Mouse (Mus musculus): Measurements from ENCODE around the gene Oas3.
"Not testable (repeated sequence)": the region's sequence is repeated elsewhere in the genome, so short reads cannot be mapped to it uniquely, and the experiment has no call there.

The Oas3 gene

GRCm38 (mm10) chr5:120777478-120777877, at the start of gene Oas3:
Oas3 (minus strand) TSS chr5:120777661.
- DNase-seq (ENCODE audit: low spot score): no peak

GRCm38 (mm10) chr5:120818999-120819398, 41.5 kb upstream of the Oas3 start:
- no peak for DNase-seq (ENCODE audit: low spot score)

- DNase-seq (ENCODE audit: low spot score): no peak
These were observed 38.5 kb upstream of the Oas3 start for GRCm38 (mm10) chr5:120815949-120816348.

GRCm38 (mm10) chr5:120813023-120813422, 35.6 kb upstream of the Oas3 start:
- no peak for DNase-seq (ENCODE audit: low spot score)

GRCm38 (mm10) chr5:120811951-120812819, 34.7 kb upstream of the Oas3 start, which contains the start of gene Oas1c:
Oas1c (minus strand) TSS chr5:120812514.
- no peak for DNase-seq (ENCODE audit: low spot score)

GRCm38 (mm10) chr5:120809171-120809570, 31.7 kb upstream of the Oas3 start:
- no peak for DNase-seq (ENCODE audit: low spot score)

- no peak for DNase-seq (ENCODE audit: low spot score)
These were observed 29.0 kb upstream of the Oas3 start for GRCm38 (mm10) chr5:120806458-120806857.

- no peak for DNase-seq (ENCODE audit: low spot score)
These were observed 26.1 kb upstream of the Oas3 start for GRCm38 (mm10) chr5:120803596-120803995.

- not testable (repeated sequence) for DNase-seq (ENCODE audit: low spot score)
These were observed 21.5 kb upstream of the Oas3 start for GRCm38 (mm10) chr5:120798943-120799342.

- DNase-seq (ENCODE audit: low spot score): not testable (repeated sequence)
These were observed 20.7 kb upstream of the Oas3 start for GRCm38 (mm10) chr5:120798147-120798546.

GRCm38 (mm10) chr5:120795480-120796034, 18.1 kb upstream of the Oas3 start, which contains the start of gene Oas1e:
Oas1e (minus strand) TSS chr5:120795530.
- not testable (repeated sequence) for DNase-seq (ENCODE audit: low spot score)

GRCm38 (mm10) chr5:120793043-120793442, 15.6 kb upstream of the Oas3 start:
- no peak for DNase-seq (ENCODE audit: low spot score)

- no peak for DNase-seq (ENCODE audit: low spot score)
These were observed 9.6 kb upstream of the Oas3 start for GRCm38 (mm10) chr5:120787042-120787441.

GRCm38 (mm10) chr5:120782446-120782845, 5.0 kb upstream of the Oas3 start:
- no peak for DNase-seq (ENCODE audit: low spot score)

- no peak for DNase-seq (ENCODE audit: low spot score)
These were observed 4.2 kb upstream of the Oas3 start for GRCm38 (mm10) chr5:120781646-120782045.

- DNase-seq (ENCODE audit: low spot score): no peak
These were observed 2.5 kb upstream of the Oas3 start for GRCm38 (mm10) chr5:120779922-120780321.

GRCm38 (mm10) chr5:120778941-120779340, 1.5 kb upstream of the Oas3 start:
- DNase-seq (ENCODE audit: low spot score): no peak

GRCm38 (mm10) chr5:120776801-120777200, 660 bp downstream of the Oas3 start:
- no peak for DNase-seq (ENCODE audit: low spot score)

GRCm38 (mm10) chr5:120775287-120775985, 2.0 kb downstream of the Oas3 start:
- DNase-seq (ENCODE audit: low spot score): no peak

GRCm38 (mm10) chr5:120769396-120769795, 8.1 kb downstream of the Oas3 start:
- DNase-seq (ENCODE audit: low spot score): no peak

- no peak for DNase-seq (ENCODE audit: low spot score)
These were observed 12.5 kb downstream of the Oas3 start for GRCm38 (mm10) chr5:120765010-120765409.

GRCm38 (mm10) chr5:120761901-120762300, 15.6 kb downstream of the Oas3 start:
- DNase-seq (ENCODE audit: low spot score): no peak

GRCm38 (mm10) chr5:120754215-120754614, 23.2 kb downstream of the Oas3 start:
- DNase-seq (ENCODE audit: low spot score): no peak
